Mouse (Mus musculus) forebrain, postnatal 0 days (tissue): ENCODE results near the gene Pcsk2. TPM values are rescaled to one million over a fixed set of nuclear protein-coding genes. Genes with fewer than 3 reads are reported as not detected.

Source experiments
- ATAC-seq: fragments of 200-750 bp; cut with Nextera tagmentation; 2 replicates; pipeline ENCODE4 v1.8.0; 2017; ENCODE audit warnings: mild to moderate bottlenecking, moderate library complexity
- DNase-seq: peaks from one replicate; pipeline ENCODE4 v3.0.0-alpha.2; 2015
- H3K27ac ChIP-seq: fragments of 300-500 bp; sonication (generic); 2 replicates; pipeline ENCODE4 v1.5.1; 2014; ENCODE audit warnings: low read depth, mild to moderate bottlenecking, antibody characterized with exemption, low read length, moderate library complexity, mixed read lengths
- H3K27me3 ChIP-seq: fragments of 300-500 bp; sonication (generic); 2 replicates; pipeline ENCODE4 v1.6.1; 2014; ENCODE audit warnings: mild to moderate bottlenecking, low read length, mixed read lengths; ENCODE audit not compliant: insufficient read depth
- H3K36me3 ChIP-seq: fragments of 300-500 bp; sonication (generic); 2 replicates; pipeline ENCODE4 v1.6.1; 2014; ENCODE audit warnings: mild to moderate bottlenecking, moderate library complexity; ENCODE audit not compliant: insufficient read depth
- H3K4me1 ChIP-seq: fragments of 300-500 bp; sonication (generic); 2 replicates; pipeline ENCODE4 v1.6.1; 2014; ENCODE audit warnings: antibody characterized with exemption; ENCODE audit not compliant: insufficient read depth
- H3K4me2 ChIP-seq: fragments of 300-500 bp; sonication (generic); 2 replicates; pipeline ENCODE4 v1.6.1; 2014; ENCODE audit warnings: low read depth, mild to moderate bottlenecking, moderate library complexity
- H3K4me3 ChIP-seq: fragments of 300-500 bp; sonication (generic); 2 replicates; pipeline ENCODE4 v1.5.1; 2014; ENCODE audit warnings: low read depth, low read length, mixed read lengths
- H3K9ac ChIP-seq: fragments of 300-500 bp; sonication (generic); 2 replicates; pipeline ENCODE4 v1.6.1; 2014; ENCODE audit warnings: mild to moderate bottlenecking
- H3K9me3 ChIP-seq: fragments of 300-500 bp; sonication (generic); 2 replicates; pipeline ENCODE4 v1.6.1; 2016; ENCODE audit warnings: low read length
- CTCF ChIP-seq: sonication (generic); IDR thresholded peaks from 2 replicates; pipeline ENCODE4 v1.5.1; 2016; ENCODE audit warnings: antibody characterized with exemption, control low read depth, low read depth
- WGBS: fragments of 180-500 bp; shearing (Covaris S2); extraction: QIAGEN DNeasy Blood & Tissue Kit; methylation state at CpG from one replicate; pipeline ENCODE4 v1.1.7; 2014; 5-methylcytosine and 5-hydroxymethylcytosine counted together
- polyA plus RNA-seq: library from polyadenylated mRNA; unstranded; fragments of >200 nt; fragmentation: Nextera tagmentation; extraction: Ambion mirVana; gene quantifications from 2 replicates; pipeline ENCODE4 v1.2.1, GENCODE M21; 2015
- total RNA-seq: library from RNA; depleted of rRNA; stranded (reverse); fragments of >200 nt; gene quantifications from 2 replicates; pipeline ENCODE4 v1.2.3, GENCODE M21; 2014; rRNA removed

Pcsk2 gene
- total RNA-seq (41.3 and 55.1 TPM in 2 replicates), polyA plus RNA-seq (21.8 and 25.7 TPM in 2 replicates)

- H3K36me3 ChIP-seq = no peaks in the 10 kb centered on the region
- DNase-seq = peak; percentile 90
- H3K4me3 ChIP-seq = peak within 1 kb of the TSS; percentile 51
- peak within 1 kb of the TSS; percentile 68 for H3K9ac ChIP-seq
- TF ChIP-seq CTCF = no peak
- ATAC-seq = peak; percentile 96
- H3K4me2 ChIP-seq = peak within 1 kb of the TSS; percentile 68
- H3K4me1 ChIP-seq = peaks cover 3% of the 10 kb centered on the region; the same call in 1 of the 2 replicates
- no peaks in the 10 kb centered on the region for H3K27me3 ChIP-seq
- H3K9me3 ChIP-seq = no peaks in the 10 kb centered on the region
- WGBS = under 1% methylated on average over 27 of the region's 51 CpGs
- peak within 1 kb of the TSS; percentile 74 for H3K27ac ChIP-seq
These were observed at the start of gene Pcsk2 for GRCm38 (mm10) chr2:143545758-143546246. Pcsk2 (plus strand) TSS chr2:143546156.

- H3K9ac ChIP-seq = no peak overlapping the region
- no peak overlapping the region for H3K27ac ChIP-seq
- no peak overlapping the region for H3K4me2 ChIP-seq
- 60% methylated on average over 9 of the region's 9 CpGs for WGBS
- H3K36me3 ChIP-seq = no peaks in the 10 kb centered on the region
- H3K9me3 ChIP-seq = no peaks in the 10 kb centered on the region
- no peaks in the 10 kb centered on the region for H3K4me1 ChIP-seq
- TF ChIP-seq CTCF = no peak
- no peak for ATAC-seq
- no peaks in the 10 kb centered on the region for H3K27me3 ChIP-seq
- no peak overlapping the region for H3K4me3 ChIP-seq
- DNase-seq = peak; percentile 20
These were observed 45.1 kb upstream of the Pcsk2 start for GRCm38 (mm10) chr2:143500845-143501244.

- no peaks in the 10 kb centered on the region for H3K36me3 ChIP-seq
- no peak for DNase-seq
- no peak overlapping the region for H3K27ac ChIP-seq
- no peak overlapping the region for H3K4me3 ChIP-seq
- no peaks in the 10 kb centered on the region for H3K27me3 ChIP-seq
- 46% methylated on average over 5 of the region's 5 CpGs for WGBS
- TF ChIP-seq CTCF = no peak
- no peaks in the 10 kb centered on the region for H3K4me1 ChIP-seq
- no peaks in the 10 kb centered on the region for H3K9me3 ChIP-seq
- no peak overlapping the region for H3K9ac ChIP-seq
- no peak for ATAC-seq
- H3K4me2 ChIP-seq = no peak overlapping the region
These were observed 44.2 kb upstream of the Pcsk2 start for GRCm38 (mm10) chr2:143501760-143502159.

- no peak for TF ChIP-seq CTCF
- ATAC-seq = no peak
- no peaks in the 10 kb centered on the region for H3K4me1 ChIP-seq
- no peaks in the 10 kb centered on the region for H3K9me3 ChIP-seq
- DNase-seq = no peak
- H3K4me2 ChIP-seq = no peak overlapping the region
- H3K27ac ChIP-seq = no peak overlapping the region
- no peak overlapping the region for H3K4me3 ChIP-seq
- no peaks in the 10 kb centered on the region for H3K36me3 ChIP-seq
- H3K9ac ChIP-seq = no peak overlapping the region
- WGBS = 79% methylated on average over 3 of the region's 3 CpGs
- H3K27me3 ChIP-seq = no peaks in the 10 kb centered on the region
These were observed 43.8 kb upstream of the Pcsk2 start for GRCm38 (mm10) chr2:143502203-143502602.

- TF ChIP-seq CTCF = no peak
- H3K36me3 ChIP-seq = no peaks in the 10 kb centered on the region
- no peak overlapping the region for H3K9ac ChIP-seq
- H3K4me1 ChIP-seq = no peaks in the 10 kb centered on the region
- 21% methylated on average over 3 of the region's 3 CpGs for WGBS
- H3K4me2 ChIP-seq = no peak overlapping the region
- no peak for DNase-seq
- no peaks in the 10 kb centered on the region for H3K9me3 ChIP-seq
- H3K27me3 ChIP-seq = no peaks in the 10 kb centered on the region
- no peak overlapping the region for H3K27ac ChIP-seq
- H3K4me3 ChIP-seq = no peak overlapping the region
- ATAC-seq = no peak
These were observed 9.5 kb upstream of the Pcsk2 start for GRCm38 (mm10) chr2:143536485-143536884.

GRCm38 (mm10) chr2:143545299-143545751 is 631 bp upstream of the Pcsk2 start:
- DNase-seq (no peak), ATAC-seq (peak; percentile 26; the same call in 1 of the 2 replicates)
- WGBS = under 1% methylated on average over 7 of the region's 7 CpGs
- no peaks in the 10 kb centered on the region for H3K27me3 ChIP-seq
- peak overlapping the region; percentile 74 for H3K27ac ChIP-seq
- peaks cover 3% of the 10 kb centered on the region; the same call in 1 of the 2 replicates for H3K4me1 ChIP-seq
- H3K4me3 ChIP-seq = peak overlapping the region; percentile 51
- no peak for TF ChIP-seq CTCF
- H3K36me3 ChIP-seq = no peaks in the 10 kb centered on the region
- peak overlapping the region; percentile 68 for H3K4me2 ChIP-seq
- peak overlapping the region; percentile 68 for H3K9ac ChIP-seq
- H3K9me3 ChIP-seq = no peaks in the 10 kb centered on the region

- peak overlapping the region; percentile 74; the same call in 1 of the 2 replicates for H3K27ac ChIP-seq
- no peak for TF ChIP-seq CTCF
- no peaks in the 10 kb centered on the region for H3K27me3 ChIP-seq
- no peak for ATAC-seq
- peaks cover 3% of the 10 kb centered on the region; the same call in 1 of the 2 replicates for H3K4me1 ChIP-seq
- peak overlapping the region; percentile 68 for H3K4me2 ChIP-seq
- no peaks in the 10 kb centered on the region for H3K9me3 ChIP-seq
- peak overlapping the region; percentile 51 for H3K4me3 ChIP-seq
- H3K9ac ChIP-seq = peak overlapping the region; percentile 68
- DNase-seq = peak; percentile 46
- under 1% methylated on average over 33 of the region's 33 CpGs for WGBS
- H3K36me3 ChIP-seq = no peaks in the 10 kb centered on the region
These were observed 656 bp downstream of the Pcsk2 start for GRCm38 (mm10) chr2:143546412-143547211.
